Mouse (Mus musculus) splenic B cell, adult 2 months (primary cell): Measurements from ENCODE around the gene Phf13.
"Not testable (repeated sequence)": the region's sequence is repeated elsewhere in the genome, so short reads cannot be mapped to it uniquely, and the experiment has no call there.

Experiments used
- DNase-seq: peaks from one replicate; pipeline ENCODE4 v3.0.0-alpha.2; 2011; ENCODE audit warnings: low read depth, low spot score
- H3K27me3 ChIP-seq: 2 replicates; pipeline ENCODE4 v1.6.1; 2012; ENCODE audit warnings: mild to moderate bottlenecking, low read length, moderate library complexity, mixed read lengths; ENCODE audit not compliant: control insufficient read depth, poor library complexity, insufficient read depth, severe bottlenecking
- H3K36me3 ChIP-seq: 2 replicates; pipeline ENCODE4 v1.6.1; 2012; ENCODE audit warnings: mild to moderate bottlenecking, low read length, moderate library complexity, mixed read lengths; ENCODE audit not compliant: control insufficient read depth, poor library complexity, insufficient read depth, severe bottlenecking

Phf13 gene

DNA sequence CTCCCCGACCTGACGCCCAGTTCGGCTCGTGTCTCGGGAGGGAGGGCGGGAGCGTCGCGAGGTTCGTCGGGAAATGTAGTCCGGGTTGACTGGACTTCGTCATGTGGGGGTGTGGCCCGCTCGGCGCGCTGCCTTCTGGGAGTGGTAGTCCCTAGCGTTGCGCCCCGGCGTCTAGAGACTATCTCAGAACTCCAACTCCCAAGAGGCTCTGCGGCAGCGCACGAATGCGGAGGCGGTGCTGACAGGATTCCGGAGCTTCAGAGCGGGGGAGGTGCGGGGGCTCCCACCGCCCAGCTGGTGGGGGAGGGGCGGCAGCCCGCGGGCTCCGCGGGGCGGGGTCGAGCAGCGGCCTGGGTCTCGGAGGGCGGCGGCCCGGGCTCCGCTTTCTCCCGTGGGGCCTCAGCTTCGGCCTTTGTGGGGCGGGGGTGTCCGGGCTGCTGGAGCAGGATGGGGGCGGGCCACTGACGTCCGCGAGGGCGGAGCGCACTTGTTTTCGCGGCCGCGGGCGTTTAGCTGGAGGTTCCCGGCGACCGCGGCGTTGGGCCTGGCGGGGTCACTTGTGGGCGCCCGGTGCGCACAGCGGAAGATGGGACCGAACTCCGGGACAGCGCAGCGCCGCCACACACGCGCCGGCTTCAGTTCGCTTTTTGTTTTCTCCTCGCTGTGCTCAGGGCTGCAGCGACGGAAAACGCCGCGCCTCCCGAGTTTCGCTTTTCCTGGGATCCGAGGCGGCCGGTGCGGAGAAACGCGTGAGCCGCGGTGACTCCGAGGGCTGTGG lies at the start of gene Phf13:
Gene Phf13 (minus strand): TSS at position 86 of the 778 bp plus-strand sequence.
- Histone ChIP-seq H3K36me3 (peaks cover 2% of the 10 kb centered on the region; the same call in 1 of the 2 replicates), H3K27me3 (no peaks in the 10 kb centered on the region; the same call in 1 of the 2 replicates)
- peak; percentile 99 for DNase-seq

DNA sequence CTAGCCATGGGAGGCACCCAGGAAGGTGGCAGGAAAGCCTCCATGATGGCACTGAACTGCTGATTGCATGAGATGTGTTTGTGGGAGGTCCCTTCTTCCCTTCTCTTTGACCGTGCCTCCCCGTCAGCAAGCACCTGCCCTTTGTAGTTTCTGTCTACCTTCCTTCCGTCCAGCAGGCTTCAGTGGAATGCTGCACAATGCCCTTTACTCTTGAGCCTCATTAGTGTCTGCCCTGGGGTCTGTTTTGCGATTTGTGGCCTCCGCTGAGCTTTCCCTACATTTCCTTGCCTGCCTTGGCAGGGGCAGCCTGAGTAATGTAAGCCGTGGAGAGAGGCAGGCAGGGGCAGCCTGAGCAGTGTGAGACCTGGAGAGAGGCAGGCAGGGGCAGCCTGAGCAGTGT lies 48.6 kb upstream of the Phf13 start:
- peaks cover 5% of the 10 kb centered on the region for H3K36me3 ChIP-seq
- no peak for DNase-seq
- no peaks in the 10 kb centered on the region for H3K27me3 ChIP-seq

DNA sequence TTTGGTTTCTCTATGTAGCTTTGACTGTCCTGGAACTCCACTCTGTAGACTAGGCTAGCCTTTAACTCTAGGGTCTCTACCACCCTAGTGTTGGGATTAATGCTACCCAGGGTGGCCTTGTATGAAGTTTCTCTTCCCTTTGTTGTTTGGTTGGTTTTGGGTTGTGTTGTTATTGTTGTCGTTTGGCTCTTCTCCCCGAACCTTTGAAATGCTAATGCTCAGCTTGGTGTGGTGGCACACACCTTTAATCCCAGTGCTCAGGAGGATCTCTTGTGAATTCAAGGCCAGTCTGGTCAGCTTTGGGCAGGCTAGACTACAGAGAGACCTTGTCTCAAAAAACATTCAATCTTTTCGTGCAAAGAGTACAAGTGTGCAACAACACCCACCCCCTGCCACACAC lies 47.1 kb upstream of the Phf13 start:
- DNase-seq: no peak
- Histone ChIP-seq H3K27me3 (no peaks in the 10 kb centered on the region), H3K36me3 (peaks cover 3% of the 10 kb centered on the region)

DNA sequence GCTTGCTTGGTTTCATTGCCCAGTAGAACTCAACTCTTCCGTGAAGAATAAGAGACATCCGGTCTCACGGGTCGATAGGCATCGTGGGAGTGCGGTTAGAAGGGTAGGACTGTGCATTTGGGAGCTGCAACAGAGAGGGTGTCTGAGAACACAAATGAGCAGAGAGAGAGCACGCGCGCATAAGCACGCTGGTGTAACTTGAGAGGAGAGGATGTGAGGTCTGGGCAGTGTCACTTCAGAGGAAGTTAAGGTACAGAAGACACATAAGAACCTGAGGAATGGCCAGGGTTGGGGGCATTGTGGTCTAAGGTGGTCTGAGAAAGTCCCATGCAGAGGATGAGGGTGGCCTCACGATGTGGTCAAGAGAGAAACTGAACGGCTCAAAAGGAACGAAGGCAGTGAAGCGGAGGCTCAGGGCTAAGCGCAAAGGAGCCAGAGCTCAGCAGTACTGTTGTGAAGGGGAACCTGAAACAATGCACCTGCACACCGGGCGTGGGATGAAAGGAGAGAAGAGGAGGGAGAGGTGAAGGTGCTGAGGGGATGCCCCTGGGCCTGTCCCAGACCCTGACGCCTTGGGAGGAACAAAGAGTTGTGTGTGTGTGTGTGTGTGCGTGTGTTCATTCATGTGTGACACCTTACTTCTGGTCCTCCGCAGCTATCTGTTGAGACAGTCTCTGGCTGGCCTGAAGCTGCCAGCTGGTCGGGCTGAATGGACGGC lies 46.0 kb upstream of the Phf13 start:
- Histone ChIP-seq H3K36me3 (peaks cover 3% of the 10 kb centered on the region), H3K27me3 (no peaks in the 10 kb centered on the region)
- peak; percentile 67 for DNase-seq

DNA sequence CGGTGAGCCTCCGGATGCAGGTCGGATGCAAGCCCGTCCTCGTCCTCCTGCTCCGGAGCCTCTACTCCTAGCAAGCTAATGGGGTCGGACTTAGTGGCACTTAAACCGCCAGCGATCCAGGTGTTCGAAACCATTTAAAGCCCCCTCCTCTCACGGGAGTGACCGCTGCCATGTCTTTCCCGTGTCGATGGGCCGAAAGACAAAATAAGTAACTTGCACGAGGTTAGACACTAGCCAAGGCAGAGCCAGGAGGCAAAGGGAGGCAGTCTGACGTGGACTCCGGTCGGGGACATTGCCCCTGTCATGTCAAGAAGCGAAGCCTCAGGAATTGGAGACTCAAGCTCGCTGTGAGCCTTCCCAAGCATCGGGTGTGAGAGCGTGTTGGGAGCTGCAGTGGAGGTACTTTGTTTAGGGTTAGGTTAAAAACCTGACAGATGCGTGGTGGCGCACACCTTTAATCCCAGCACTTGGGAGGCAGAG lies 43.8 kb upstream of the Phf13 start:
- no peak for DNase-seq
- no peaks in the 10 kb centered on the region for H3K36me3 ChIP-seq
- no peaks in the 10 kb centered on the region for H3K27me3 ChIP-seq

DNA sequence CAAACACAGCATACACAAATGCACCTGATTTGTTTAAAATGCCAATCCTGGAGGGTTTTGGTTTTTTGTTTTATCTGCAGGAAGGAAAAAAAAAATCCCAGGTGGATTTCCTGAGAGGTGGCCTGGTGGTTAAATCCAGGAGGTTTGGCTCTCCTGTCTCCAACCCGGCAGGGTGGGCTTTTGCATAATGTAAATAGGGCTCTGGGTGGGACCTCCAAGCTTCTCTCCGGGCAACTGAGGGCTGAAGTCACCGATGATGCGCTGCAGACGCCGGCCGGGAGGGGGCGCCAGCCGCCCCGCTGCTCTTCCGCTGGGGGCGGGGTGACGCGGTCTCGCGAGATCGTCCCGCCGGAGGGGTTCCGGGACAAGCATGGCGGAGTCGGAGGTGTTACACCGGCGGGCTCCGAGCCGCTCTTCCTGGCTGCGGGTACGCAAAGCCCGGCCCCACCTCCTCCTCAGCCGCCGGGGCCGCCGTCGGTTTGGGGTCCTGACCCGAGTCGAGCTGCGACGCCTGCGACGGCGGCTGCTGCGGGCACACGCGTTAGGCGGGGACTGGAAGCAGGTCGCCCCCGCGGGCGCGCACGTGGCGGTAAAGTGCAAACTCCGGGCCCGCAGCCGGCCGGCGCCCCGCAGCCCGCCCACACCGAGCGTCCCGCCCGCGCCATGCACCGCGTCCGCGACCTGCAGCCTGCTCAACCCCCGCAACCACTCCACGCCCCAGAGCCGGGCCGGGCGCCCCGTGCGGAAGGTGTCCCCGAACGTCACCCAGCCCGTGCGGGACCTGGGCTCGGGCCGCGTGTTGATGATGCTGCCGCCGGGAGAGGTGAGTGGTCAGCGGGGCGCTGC lies 43.1 kb upstream of the Phf13 start, which contains the start of gene Nol9:
Gene Nol9 (plus strand): TSS at position 337 of the 846 bp plus-strand sequence.
- peak; percentile 96 for DNase-seq
- no peaks in the 10 kb centered on the region for H3K27me3 ChIP-seq

DNA sequence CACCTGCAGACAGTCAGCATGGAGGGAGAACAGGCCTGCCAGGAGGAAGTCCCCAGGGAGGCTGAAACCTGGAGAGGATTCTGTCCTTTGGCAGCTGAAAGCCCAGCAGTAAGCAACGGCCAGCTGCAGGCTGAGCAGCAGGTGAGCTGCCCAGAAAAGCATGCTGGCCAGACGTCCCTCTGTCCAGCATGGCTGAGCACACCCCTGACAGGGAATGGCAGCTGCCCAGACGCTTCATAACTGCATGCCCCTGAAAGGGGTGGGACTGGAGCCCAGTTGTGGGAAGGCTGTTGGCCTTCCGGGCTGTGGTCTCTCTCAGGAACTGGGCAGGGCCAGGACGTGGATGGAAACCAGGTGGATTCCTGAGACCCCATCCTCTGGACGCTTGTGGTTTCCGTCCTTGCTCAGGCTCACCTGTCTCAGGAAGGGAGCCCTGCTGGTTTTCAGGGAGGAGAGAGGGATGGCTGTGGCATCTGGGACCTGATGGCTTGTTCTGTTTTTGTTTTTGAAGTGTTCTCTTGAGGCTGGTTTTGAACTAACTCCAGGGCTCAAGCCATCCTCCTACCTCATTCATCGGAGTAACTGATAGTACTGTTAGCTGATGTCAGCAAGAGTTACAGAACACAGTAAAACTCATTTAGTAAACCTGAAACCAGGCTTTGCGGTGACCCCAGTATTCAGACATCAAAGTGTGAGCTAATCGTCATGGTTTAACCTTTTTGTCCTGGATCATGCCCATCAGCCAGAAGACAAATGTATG lies 42.3 kb upstream of the Phf13 start, which contains the start of gene Tas1r1:
Gene Tas1r1 (minus strand): TSS at position 344 of the 760 bp plus-strand sequence.
- no peaks in the 10 kb centered on the region for H3K27me3 ChIP-seq
- no peak for DNase-seq
- H3K36me3 ChIP-seq: no peaks in the 10 kb centered on the region

More for the DNA sequence above, 43.1 kb upstream of the Phf13 start, which contains the start of gene Nol9:
- no peaks in the 10 kb centered on the region for H3K36me3 ChIP-seq

DNA sequence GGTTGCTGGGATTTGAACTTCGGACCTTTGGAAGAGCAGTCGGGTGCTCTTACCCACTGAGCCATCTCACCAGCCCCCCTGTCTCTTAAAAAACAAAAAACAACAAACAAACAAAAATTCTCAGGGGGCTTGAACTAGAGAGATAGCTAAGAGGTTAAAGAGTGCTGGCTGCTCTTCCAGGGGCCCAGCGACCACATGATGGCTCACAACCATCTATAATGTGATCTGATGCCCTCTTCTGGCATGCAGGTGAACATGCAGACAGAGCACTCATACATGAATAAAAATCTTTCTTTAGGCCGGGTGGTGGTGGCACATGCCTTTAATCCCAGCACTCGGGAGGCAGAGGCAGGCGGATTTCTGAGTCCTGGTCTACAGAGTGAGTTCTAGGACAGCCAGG lies 40.4 kb upstream of the Phf13 start:
- DNase-seq: peak; percentile 27
- H3K27me3 ChIP-seq, H3K36me3 ChIP-seq: not testable (repeated sequence)

DNA sequence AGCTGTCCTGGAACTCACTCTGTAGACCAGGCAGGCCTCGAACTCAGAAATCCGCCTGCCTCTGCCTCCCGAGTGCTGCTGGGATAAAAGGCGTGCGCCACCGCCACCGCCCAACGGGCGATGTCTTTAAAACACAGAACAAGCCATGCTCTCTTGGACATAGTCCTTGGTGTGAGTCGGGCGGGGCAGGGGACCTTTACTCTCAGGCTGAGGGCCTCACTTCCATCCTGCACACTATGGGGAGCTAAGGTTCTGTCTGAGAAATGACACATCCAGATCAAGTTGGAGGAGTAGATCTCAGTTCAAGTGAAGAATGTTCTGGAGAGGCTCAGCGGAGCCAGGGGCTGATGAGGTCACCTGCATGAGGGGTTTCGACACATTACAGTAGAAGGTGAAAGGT lies 36.9 kb upstream of the Phf13 start:
- Histone ChIP-seq H3K27me3 (no peaks in the 10 kb centered on the region), H3K36me3 (no peaks in the 10 kb centered on the region)
- no peak for DNase-seq

DNA sequence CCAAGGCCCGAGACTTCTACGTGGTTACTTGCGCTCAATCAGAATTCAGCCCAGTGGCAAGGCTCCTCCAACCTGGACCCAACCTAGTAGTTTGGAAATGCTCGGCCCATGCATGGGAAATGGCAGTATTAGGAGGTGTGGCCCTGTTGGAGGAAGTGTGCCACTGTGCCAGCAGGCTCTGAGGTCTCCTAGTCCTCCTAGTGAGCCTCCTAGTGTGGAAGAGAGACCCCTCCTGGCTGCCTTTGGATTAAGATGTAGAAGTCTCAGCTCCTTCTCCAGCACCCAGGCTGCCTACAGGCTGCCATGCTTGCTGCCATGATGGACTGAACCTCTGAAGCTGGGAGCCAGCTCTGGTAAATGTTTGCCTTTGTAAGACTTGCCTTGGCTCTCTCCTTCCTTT lies 33.9 kb upstream of the Phf13 start:
- H3K36me3 ChIP-seq: no peaks in the 10 kb centered on the region
- H3K27me3 ChIP-seq: no peaks in the 10 kb centered on the region
- DNase-seq: no peak

DNA sequence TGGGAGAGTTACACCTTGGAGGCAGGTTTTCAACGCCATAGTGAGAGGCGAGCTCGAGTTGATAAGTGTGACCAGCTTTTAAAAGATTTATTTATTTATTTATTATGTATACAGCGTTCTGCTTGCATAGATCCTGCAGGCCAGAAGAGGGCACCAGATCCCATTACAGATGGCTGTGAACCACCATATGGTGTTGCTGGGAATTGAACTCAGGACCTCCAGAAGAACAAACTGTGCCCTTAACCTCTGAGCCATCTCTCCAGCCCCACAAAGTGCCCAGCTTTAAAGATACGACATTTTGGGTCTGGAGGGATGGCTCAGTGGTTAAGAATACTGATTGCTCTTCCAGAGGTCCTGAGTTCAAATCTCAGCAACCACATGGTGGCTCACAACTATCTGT lies 33.0 kb upstream of the Phf13 start:
- no peaks in the 10 kb centered on the region for H3K36me3 ChIP-seq
- no peaks in the 10 kb centered on the region for H3K27me3 ChIP-seq
- DNase-seq: peak; percentile 54

DNA sequence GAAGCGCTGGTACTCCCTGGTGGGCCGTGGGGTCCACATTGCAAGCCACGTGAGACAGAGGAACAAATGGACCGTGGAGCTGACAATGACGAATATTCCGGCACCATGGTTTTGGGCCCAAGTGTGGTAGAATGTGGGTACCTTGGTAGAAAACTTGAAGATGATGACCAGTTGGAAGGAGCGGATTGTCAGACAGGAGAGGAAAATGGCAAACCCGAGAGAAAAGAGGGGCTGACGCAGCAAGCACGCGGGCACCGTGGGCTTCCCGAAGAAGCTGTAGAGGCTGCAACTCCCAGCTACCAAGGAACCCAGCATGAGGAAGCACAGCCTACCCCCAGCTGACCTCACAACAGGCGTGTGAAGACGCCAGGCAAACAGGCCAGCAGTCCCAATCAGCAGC lies 32.4 kb upstream of the Phf13 start:
- DNase-seq: no peak
- H3K36me3 ChIP-seq: no peaks in the 10 kb centered on the region
- H3K27me3 ChIP-seq: no peaks in the 10 kb centered on the region

DNA sequence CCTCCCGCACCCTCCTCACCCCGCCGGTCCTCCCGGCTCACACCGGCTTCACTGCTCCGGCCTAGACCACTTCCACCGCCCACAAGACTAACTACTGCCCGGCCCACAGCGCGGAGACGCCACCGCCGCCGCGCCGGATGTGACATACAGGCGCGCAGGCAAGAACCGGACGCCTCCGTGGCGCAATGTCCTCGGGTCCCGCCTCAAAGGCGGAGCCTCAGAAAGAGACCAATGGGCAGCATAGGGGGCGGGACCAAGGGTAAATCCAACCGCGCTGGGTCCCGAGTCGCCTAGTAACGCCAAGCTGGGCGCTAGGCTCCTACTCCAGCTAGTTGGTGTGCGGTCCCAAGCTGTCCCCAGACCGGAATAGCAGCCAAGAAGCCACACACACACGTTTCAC lies 31.5 kb upstream of the Phf13 start, which contains the start of gene Zbtb48:
Gene Zbtb48 (minus strand): TSS at position 148 of the 400 bp plus-strand sequence.
- DNase-seq: peak; percentile 95
- H3K36me3 ChIP-seq: no peaks in the 10 kb centered on the region; the same call in 1 of the 2 replicates
- no peaks in the 10 kb centered on the region for H3K27me3 ChIP-seq
